Mouse (Mus musculus) adrenal gland, adult 8-10 months (tissue): Measurements from ENCODE around the gene Fmr1nb. TPM values are rescaled to one million over a fixed set of nuclear protein-coding genes. Genes with fewer than 3 reads are reported as not detected.
"Not testable (repeated sequence)": the region's sequence is repeated elsewhere in the genome, so short reads cannot be mapped to it uniquely, and the experiment has no call there.

Source experiments
- DNase-seq: peaks from one replicate; pipeline ENCODE4 v3.0.0; 2022
- total RNA-seq, 4 experiments: library from RNA; stranded (reverse); gene quantifications; 2 replicates each; pipeline ENCODE4 v1.2.4; 2022

Fmr1nb gene
- 1 to 10 TPM in 2 of 4 experiments, under 1 TPM in 1, not detected in 1; 0.78 to 3.3 (median 1.4) TPM for total RNA-seq

GRCm38 (mm10) chrX:68761606-68762005 lies at the start of gene Fmr1nb:
Gene Fmr1nb, plus strand, starts transcription at chrX:68761839.
- no peak for DNase-seq

- no peak for DNase-seq
These were observed 24.7 kb upstream of the Fmr1nb start for GRCm38 (mm10) chrX:68736902-68737301.

- DNase-seq = no peak
These were observed 21.6 kb upstream of the Fmr1nb start for GRCm38 (mm10) chrX:68740088-68740487.

GRCm38 (mm10) chrX:68820449-68820848 lies 58.8 kb downstream of the Fmr1nb start:
- DNase-seq = not testable (repeated sequence)

- DNase-seq = not testable (repeated sequence)
These were observed 59.4 kb downstream of the Fmr1nb start, which contains the start of gene Gm14698 for GRCm38 (mm10) chrX:68821059-68821458. Gene Gm14698, plus strand, starts transcription at chrX:68821093.

GRCm38 (mm10) chrX:68839548-68840444 lies 78.2 kb downstream of the Fmr1nb start:
- no peak for DNase-seq

Other genes with a start within 250 kb of the Fmr1nb start
- 10 to 100 TPM; 34.2 to 58.7 (median 46.7) TPM for gene Fmr1, start 83.3 kb upstream of the Fmr1nb start, total RNA-seq
- gene Gm14698, start 59.3 kb downstream of the Fmr1nb start, total RNA-seq = under 1 TPM; 0.32 to 0.98 (median 0.83) TPM
- gene Gm6812, start 131.2 kb downstream of the Fmr1nb start, total RNA-seq = not detected